Mouse (Mus musculus): ENCODE measurements at regions not wholly inside any gene's neighbourhood (a gene's known extent, or its start where the extent isn't known, plus 50 kb on each side); places are given as distances from the start of the nearest gene placed in this dataset.

GRCm38 (mm10) chr3:137482546-137482945, 138.9 kb upstream of the Ddit4l start:
- no peak for DNase-seq (ENCODE audit: low spot score in 2 of 2)

GRCm38 (mm10) chr3:137482971-137483370, 138.4 kb upstream of the Ddit4l start:
- DNase-seq (ENCODE audit: low spot score in 2 of 2) = no peak

GRCm38 (mm10) chr3:137489592-137489991, 131.8 kb upstream of the Ddit4l start:
- DNase-seq (ENCODE audit: low spot score in 2 of 2) = no peak

- no peak for DNase-seq (ENCODE audit: low spot score in 2 of 2)
Observed at GRCm38 (mm10) chr3:137491508-137492019, 129.8 kb upstream of the Ddit4l start.

GRCm38 (mm10) chr3:137498343-137498742, 123.1 kb upstream of the Ddit4l start:
- no peak for DNase-seq (ENCODE audit: low spot score in 2 of 2)

- DNase-seq (ENCODE audit: low spot score in 2 of 2) = no peak
Observed at GRCm38 (mm10) chr3:137511283-137511682, 110.1 kb upstream of the Ddit4l start.

- DNase-seq (ENCODE audit: low spot score in 2 of 2) = no peak
Observed at GRCm38 (mm10) chr3:137512411-137512810, 109.0 kb upstream of the Ddit4l start.

GRCm38 (mm10) chr3:137513026-137513425, 108.4 kb upstream of the Ddit4l start:
- DNase-seq (ENCODE audit: low spot score in 2 of 2) = peak; percentile 25 to 44

GRCm38 (mm10) chr3:137514238-137514637, 107.2 kb upstream of the Ddit4l start:
- no peak for DNase-seq (ENCODE audit: low spot score in 2 of 2)

GRCm38 (mm10) chr3:137517433-137517832, 104.0 kb upstream of the Ddit4l start:
- no peak for DNase-seq (ENCODE audit: low spot score in 2 of 2)

- DNase-seq (ENCODE audit: low spot score in 2 of 2) = no peak
Observed at GRCm38 (mm10) chr3:137520191-137520590, 101.2 kb upstream of the Ddit4l start.

- DNase-seq (ENCODE audit: low spot score in 2 of 2) = no peak
Observed at GRCm38 (mm10) chr3:137525606-137526575, 95.5 kb upstream of the Ddit4l start.

- DNase-seq (ENCODE audit: low spot score in 2 of 2) = no peak
Observed at GRCm38 (mm10) chr3:137529592-137529960, 91.8 kb upstream of the Ddit4l start.

- no peak for DNase-seq (ENCODE audit: low spot score in 2 of 2)
Observed at GRCm38 (mm10) chr3:137529961-137530609, 91.3 kb upstream of the Ddit4l start.

GRCm38 (mm10) chr3:137541666-137542065, 79.7 kb upstream of the Ddit4l start:
- no peak for DNase-seq (ENCODE audit: low spot score in 2 of 2)

GRCm38 (mm10) chr3:137542343-137542742, 79.1 kb upstream of the Ddit4l start:
- no peak for DNase-seq (ENCODE audit: low spot score in 2 of 2)

GRCm38 (mm10) chr3:137547414-137547877, 74.0 kb upstream of the Ddit4l start:
- peak in 1 of 2 experiments; percentile 13 for DNase-seq (ENCODE audit: low spot score in 2 of 2)

GRCm38 (mm10) chr3:137547938-137548337, 73.5 kb upstream of the Ddit4l start:
- DNase-seq (ENCODE audit: low spot score in 2 of 2) = no peak

GRCm38 (mm10) chr3:137550708-137551107, 70.7 kb upstream of the Ddit4l start:
- no peak for DNase-seq (ENCODE audit: low spot score in 2 of 2)

- no peak for DNase-seq (ENCODE audit: low spot score in 2 of 2)
Observed at GRCm38 (mm10) chr3:137552472-137553336, 68.7 kb upstream of the Ddit4l start.

- DNase-seq (ENCODE audit: low spot score in 2 of 2) = peak in 1 of 2 experiments; percentile 44
Observed at GRCm38 (mm10) chr3:137560851-137561449, 60.5 kb upstream of the Ddit4l start.

All from frontal cortex, postnatal 14 days (tissue).